In the genomic region with DNA sequence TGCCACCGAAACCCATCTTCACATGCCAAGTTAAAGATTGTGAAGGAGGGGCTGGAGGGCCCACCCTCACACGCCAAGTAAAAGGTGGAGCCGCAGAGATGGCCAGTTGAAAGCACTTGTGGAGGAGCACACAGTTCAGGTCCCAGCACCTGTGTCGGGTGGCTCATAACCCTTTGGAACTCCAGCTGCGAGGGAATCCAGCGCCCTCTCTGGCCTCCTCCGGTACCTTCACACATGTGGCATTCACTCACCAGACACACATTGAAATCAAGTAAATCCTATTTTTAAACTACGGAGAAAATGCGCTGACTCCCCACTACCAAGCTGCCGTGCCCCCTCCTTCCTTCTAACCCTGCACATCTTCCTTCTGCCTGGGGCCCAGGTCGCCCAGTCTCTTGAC, we compare ENCODE assay signal across 14 mouse cellular contexts.
"Had no signal": no experiment of that assay in that cellular context is flagged by ENCODE, and none has a peak within 500 bp of the region (broad histone marks: within the 10 kb centered on the region; RNA-seq: fewer than 3 reads in every experiment).

No protein-coding gene starts in this region.

- ATAC-seq: liver, postnatal 0 days; midbrain, embryonic 13.5 days; midbrain, embryonic 15.5 days had no signal

- H3K27me3 ChIP-seq: liver, embryonic 15.5 days; lung, embryonic 15.5 days; megakaryocyte, embryonic 14.5 days; midbrain, embryonic 13.5 days; midbrain, embryonic 15.5 days; neural tube, embryonic 12.5 days had no signal

- H3K27ac ChIP-seq: liver, embryonic 15.5 days; lung, embryonic 15.5 days; midbrain, embryonic 13.5 days; midbrain, embryonic 15.5 days; neural tube, embryonic 12.5 days had no signal

- H3K4me2 ChIP-seq: liver, embryonic 15.5 days; midbrain, embryonic 11.5 days; midbrain, embryonic 13.5 days; midbrain, embryonic 15.5 days; neural tube, embryonic 12.5 days had no signal

- H3K9ac ChIP-seq: liver, embryonic 15.5 days; liver, postnatal 0 days; lung, embryonic 15.5 days; midbrain, embryonic 13.5 days; midbrain, embryonic 15.5 days; neural tube, embryonic 12.5 days had no signal

- H3K9me3 ChIP-seq: liver, embryonic 15.5 days; lung, embryonic 15.5 days; megakaryocyte, embryonic 14.5 days; midbrain, embryonic 13.5 days; midbrain, embryonic 15.5 days; neural tube, embryonic 12.5 days had no signal

- H3K36me3 ChIP-seq: lung, embryonic 15.5 days; midbrain, embryonic 13.5 days; midbrain, embryonic 15.5 days; neural tube, embryonic 12.5 days had no signal

- H3K4me3 ChIP-seq: liver, embryonic 15.5 days; lung, embryonic 15.5 days; megakaryocyte, embryonic 14.5 days; midbrain, embryonic 13.5 days; midbrain, embryonic 15.5 days; neural tube, embryonic 12.5 days had no signal

- H3K4me1 ChIP-seq: liver, embryonic 15.5 days; megakaryocyte, embryonic 14.5 days; midbrain, embryonic 13.5 days; midbrain, embryonic 15.5 days; neural tube, embryonic 12.5 days had no signal

- DNase-seq: liver, postnatal 0 days; lung, adult 2 months; lung, postnatal 4 days; right cerebral cortex, postnatal 14 days; thymus, adult 2 months; thymus, postnatal 25 days; thymus, postnatal 4 days had no signal
